Mouse (Mus musculus) heart, embryonic 11.5 days (tissue): Measurements from ENCODE around the gene Lrch3. TPM values are rescaled to one million over a fixed set of nuclear protein-coding genes. Genes with fewer than 3 reads are reported as not detected.
"Not testable (repeated sequence)": the region's sequence is repeated elsewhere in the genome, so short reads cannot be mapped to it uniquely, and the experiment has no call there.

Source experiments
- ATAC-seq: fragments of 200-750 bp; cut with Nextera tagmentation; replicated peaks from 2 replicates; pipeline ENCODE4 v1.8.0; 2017; ENCODE audit warnings: moderate library complexity; ENCODE audit not compliant: insufficient number of reproducible peaks, low FRiP score, low TSS enrichment
- H3K27ac ChIP-seq: fragments of 300-500 bp; sonication (generic); 2 replicates; pipeline ENCODE4 v1.5.1; 2014; ENCODE audit warnings: mild to moderate bottlenecking, low read depth, low read length
- H3K27me3 ChIP-seq: fragments of 300-500 bp; sonication (generic); 2 replicates; pipeline ENCODE4 v1.6.1; 2014; ENCODE audit warnings: mild to moderate bottlenecking, low read length, mixed read lengths; ENCODE audit not compliant: control insufficient read depth, insufficient read depth
- H3K36me3 ChIP-seq: fragments of 300-500 bp; sonication (generic); 2 replicates; pipeline ENCODE4 v1.6.1; 2014; ENCODE audit warnings: mild to moderate bottlenecking, low read length, moderate library complexity, mixed read lengths; ENCODE audit not compliant: control insufficient read depth, insufficient read depth
- H3K4me1 ChIP-seq: fragments of 300-500 bp; sonication (generic); 2 replicates; pipeline ENCODE4 v1.6.1; 2014; ENCODE audit warnings: low read length; ENCODE audit not compliant: control insufficient read depth, insufficient read depth
- H3K4me2 ChIP-seq: fragments of 300-500 bp; sonication (generic); 2 replicates; pipeline ENCODE4 v1.6.1; 2014; ENCODE audit warnings: mild to moderate bottlenecking, moderate library complexity
- H3K4me3 ChIP-seq: fragments of 300-500 bp; sonication (generic); 2 replicates; pipeline ENCODE4 v1.5.1; 2014; ENCODE audit warnings: low read depth, low read length
- H3K9ac ChIP-seq: fragments of 300-500 bp; sonication (generic); 2 replicates; pipeline ENCODE4 v1.6.1; 2014; ENCODE audit warnings: mild to moderate bottlenecking, low read depth, low read length, moderate library complexity
- H3K9me3 ChIP-seq: fragments of 300-500 bp; sonication (generic); replicated peaks from 2 replicates; pipeline ENCODE4 v1.6.1; 2016; ENCODE audit warnings: low read length; ENCODE audit not compliant: control insufficient read depth
- WGBS: fragments of 180-500 bp; shearing (Covaris S2); extraction: QIAGEN DNeasy Blood & Tissue Kit; methylation state at CpG from one replicate; pipeline ENCODE4 v1.1.7; 2014; ENCODE audit not compliant: insufficient replicate concordance; 5-methylcytosine and 5-hydroxymethylcytosine counted together
- polyA plus RNA-seq: library from polyadenylated mRNA; unstranded; fragments of >200 nt; fragmentation: Nextera tagmentation; extraction: Ambion mirVana; gene quantifications from 2 replicates; pipeline ENCODE4 v1.2.1, GENCODE M21; 2014

The Lrch3 gene
- polyA plus RNA-seq, 1 experiment from 2014 or later, result 25.3 TPM

- no peak for ATAC-seq
- Histone ChIP-seq H3K4me3 (no peak overlapping the region), H3K9ac (no peak overlapping the region), H3K27me3 (no peaks in the 10 kb centered on the region), H3K27ac (no peak overlapping the region), H3K4me2 (no peak overlapping the region), H3K36me3 (peaks cover 11% of the 10 kb centered on the region), H3K9me3 (no peaks in the 10 kb centered on the region), H3K4me1 (no peaks in the 10 kb centered on the region)
- WGBS, result 78% methylated on average over 2 of the region's 2 CpGs
Measured at GRCm38 (mm10) chr16:32901360-32902050, 12.4 kb upstream of the Lrch3 start.

DNA sequence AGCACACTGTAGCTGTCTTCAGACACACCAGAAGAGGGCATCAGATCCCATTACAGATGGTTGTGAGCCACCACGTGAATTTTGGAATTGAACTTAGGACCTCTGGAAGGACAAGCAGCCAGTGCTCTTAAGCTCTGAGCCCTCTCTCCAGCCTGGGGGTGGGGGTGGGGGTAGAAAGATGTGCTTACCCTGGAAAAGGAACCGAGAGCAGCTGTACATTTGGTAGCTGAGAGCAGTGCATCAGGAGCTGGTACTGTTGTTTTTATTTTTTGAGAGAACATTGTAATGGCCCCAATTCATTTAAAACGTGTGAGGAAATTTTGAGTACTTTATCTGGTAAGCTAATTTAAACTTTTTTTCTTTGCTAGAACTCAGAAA is 11.9 kb upstream of the Lrch3 start:
- WGBS, result 75% methylated on average over 3 of the region's 3 CpGs
- Histone ChIP-seq H3K9ac (no peak overlapping the region), H3K9me3 (no peaks in the 10 kb centered on the region), H3K4me3 (no peak overlapping the region), H3K4me1 (no peaks in the 10 kb centered on the region), H3K4me2 (no peak overlapping the region), H3K27ac (no peak overlapping the region), H3K36me3 (peaks cover 14% of the 10 kb centered on the region), H3K27me3 (no peaks in the 10 kb centered on the region)
- ATAC-seq, result no peak

DNA sequence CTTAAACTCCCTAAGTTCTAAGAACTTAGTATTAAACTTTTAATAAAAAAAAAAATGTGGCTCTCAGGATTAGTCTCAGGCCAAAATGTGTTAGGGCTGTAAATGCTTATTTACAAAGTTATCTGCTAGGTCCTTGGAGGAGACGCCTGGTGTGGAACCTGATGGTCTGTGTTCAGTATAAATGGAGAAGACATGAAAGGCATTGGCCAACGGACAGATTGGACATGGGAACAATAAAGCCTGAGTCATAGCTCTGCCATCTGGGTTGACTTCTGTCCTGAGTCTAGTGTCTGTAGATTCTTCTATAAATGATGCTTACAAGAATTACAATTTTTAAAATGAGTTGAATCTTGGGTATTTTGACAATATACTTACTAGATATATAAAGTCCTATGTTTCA is 7.7 kb upstream of the Lrch3 start:
- WGBS, result 87% methylated on average over 2 of the region's 2 CpGs
- H3K27ac ChIP-seq, result no peak overlapping the region
- no peak overlapping the region for H3K9ac ChIP-seq
- no peaks in the 10 kb centered on the region for H3K27me3 ChIP-seq
- H3K4me1 ChIP-seq, result no peaks in the 10 kb centered on the region
- H3K36me3 ChIP-seq, result peaks cover 14% of the 10 kb centered on the region
- no peak overlapping the region for H3K4me3 ChIP-seq
- H3K4me2 ChIP-seq, result no peak overlapping the region
- no peak for ATAC-seq
- no peaks in the 10 kb centered on the region for H3K9me3 ChIP-seq

GRCm38 (mm10) chr16:32906727-32907126 is 7.2 kb upstream of the Lrch3 start:
- ATAC-seq, result no peak
- H3K4me2 ChIP-seq, result no peak overlapping the region
- peaks cover 14% of the 10 kb centered on the region for H3K36me3 ChIP-seq
- H3K9ac ChIP-seq, result no peak overlapping the region
- no peak overlapping the region for H3K4me3 ChIP-seq
- no peaks in the 10 kb centered on the region for H3K27me3 ChIP-seq
- H3K4me1 ChIP-seq, result no peaks in the 10 kb centered on the region
- WGBS, result 84% methylated on average over 8 of the region's 8 CpGs
- H3K27ac ChIP-seq, result no peak overlapping the region
- no peaks in the 10 kb centered on the region for H3K9me3 ChIP-seq

GRCm38 (mm10) chr16:32913212-32913611 is 688 bp upstream of the Lrch3 start:
- Histone ChIP-seq H3K27ac (no peak overlapping the region), H3K4me2 (peak overlapping the region; percentile 83), H3K36me3 (no peaks in the 10 kb centered on the region), H3K27me3 (no peaks in the 10 kb centered on the region), H3K9me3 (no peaks in the 10 kb centered on the region), H3K9ac (peak overlapping the region; percentile 97; the same call in 1 of the 2 replicates), H3K4me1 (no peaks in the 10 kb centered on the region), H3K4me3 (peak overlapping the region; percentile 66)
- 55% methylated on average over 7 of the region's 7 CpGs for WGBS
- ATAC-seq, result no peak

GRCm38 (mm10) chr16:32915292-32916068 is 1.6 kb downstream of the Lrch3 start:
- Histone ChIP-seq H3K9me3 (no peaks in the 10 kb centered on the region), H3K4me2 (peak overlapping the region; percentile 83), H3K27me3 (no peaks in the 10 kb centered on the region), H3K9ac (no peak overlapping the region), H3K36me3 (no peaks in the 10 kb centered on the region), H3K4me3 (0 out of 2 replicates have a peak overlapping the region, but pooled peaks have one; percentile 66), H3K4me1 (no peaks in the 10 kb centered on the region), H3K27ac (no peak overlapping the region)
- 68% methylated on average over 9 of the region's 9 CpGs for WGBS
- no peak for ATAC-seq

DNA sequence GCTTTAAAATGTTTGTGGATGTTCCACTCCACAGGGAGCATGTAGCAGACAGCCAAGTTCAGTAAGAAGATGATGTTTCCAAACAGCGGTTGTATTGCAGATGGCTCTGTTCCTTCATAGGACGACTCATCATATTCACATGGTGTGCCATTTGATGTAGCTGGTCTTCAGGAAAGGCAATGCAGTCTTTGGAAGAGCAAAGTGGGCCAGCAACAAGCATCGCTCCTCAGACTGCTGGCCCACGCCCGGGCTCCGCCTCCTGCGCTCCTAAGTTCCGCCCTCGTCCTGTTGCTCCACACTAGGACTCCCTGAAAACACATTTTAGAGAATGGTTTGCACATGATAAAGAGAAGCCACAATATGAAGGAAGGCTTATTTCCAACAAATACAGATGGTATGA is 12.7 kb downstream of the Lrch3 start:
- H3K9me3 ChIP-seq, H3K27ac ChIP-seq, ATAC-seq, H3K9ac ChIP-seq, H3K4me2 ChIP-seq, H3K4me3 ChIP-seq, H3K36me3 ChIP-seq, H3K4me1 ChIP-seq, H3K27me3 ChIP-seq: not testable (repeated sequence)
- 86% methylated on average over 9 of the region's 9 CpGs for WGBS

GRCm38 (mm10) chr16:32927044-32927443 is 13.1 kb downstream of the Lrch3 start:
- Histone ChIP-seq H3K4me3 (no peak overlapping the region), H3K9me3 (no peaks in the 10 kb centered on the region), H3K36me3 (no peaks in the 10 kb centered on the region), H3K4me1 (peaks cover 3% of the 10 kb centered on the region; the same call in 1 of the 2 replicates), H3K4me2 (no peak overlapping the region), H3K9ac (no peak overlapping the region), H3K27me3 (no peaks in the 10 kb centered on the region), H3K27ac (no peak overlapping the region)
- WGBS, result 87% methylated on average over 8 of the region's 8 CpGs
- no peak for ATAC-seq
